Mouse (Mus musculus) forebrain, embryonic 16.5 days (tissue): ENCODE measurements at regions not wholly inside any gene's neighbourhood (a gene's known extent, or its start where the extent isn't known, plus 50 kb on each side); places are given as distances from the start of the nearest gene placed in this dataset.

Source experiments
- ATAC-seq: fragments of 200-750 bp; cut with Nextera tagmentation; 2 replicates; pipeline ENCODE4 v1.8.0; 2017; ENCODE audit warnings: mild to moderate bottlenecking, moderate library complexity
- H3K27ac ChIP-seq: fragments of 300-500 bp; sonication (generic); 2 replicates; pipeline ENCODE4 v1.5.1; 2014; ENCODE audit warnings: low read length, control low read depth
- H3K27me3 ChIP-seq: fragments of 300-500 bp; sonication (generic); replicated peaks from 2 replicates; pipeline ENCODE4 v1.6.1; 2014; ENCODE audit warnings: low read length; ENCODE audit not compliant: control insufficient read depth, insufficient read depth
- H3K36me3 ChIP-seq: fragments of 300-500 bp; sonication (generic); 2 replicates; pipeline ENCODE4 v1.6.1; 2014; ENCODE audit not compliant: control insufficient read depth, insufficient read depth
- H3K4me1 ChIP-seq: fragments of 300-500 bp; sonication (generic); replicated peaks from 2 replicates; pipeline ENCODE4 v1.6.1; 2014; ENCODE audit warnings: low read length; ENCODE audit not compliant: control insufficient read depth, insufficient read depth
- H3K4me2 ChIP-seq: fragments of 300-500 bp; sonication (generic); 2 replicates; pipeline ENCODE4 v1.6.1; 2014; ENCODE audit warnings: mild to moderate bottlenecking, low read length, control low read depth
- H3K4me3 ChIP-seq: fragments of 300-500 bp; sonication (generic); replicated peaks from 2 replicates; pipeline ENCODE4 v1.5.1; 2014; ENCODE audit warnings: mild to moderate bottlenecking, low read length, control low read depth
- H3K9ac ChIP-seq: fragments of 300-500 bp; sonication (generic); replicated peaks from 2 replicates; pipeline ENCODE4 v1.6.1; 2014; ENCODE audit warnings: low read depth, low read length, control low read depth
- H3K9me3 ChIP-seq: fragments of 300-500 bp; sonication (generic); 2 replicates; pipeline ENCODE4 v1.6.1; 2016; ENCODE audit warnings: low read length; ENCODE audit not compliant: control insufficient read depth
- WGBS: fragments of 180-500 bp; shearing (Covaris S2); extraction: QIAGEN DNeasy Blood & Tissue Kit; methylation state at CpG from one replicate; pipeline ENCODE4 v1.1.7; 2014; 5-methylcytosine and 5-hydroxymethylcytosine counted together

DNA sequence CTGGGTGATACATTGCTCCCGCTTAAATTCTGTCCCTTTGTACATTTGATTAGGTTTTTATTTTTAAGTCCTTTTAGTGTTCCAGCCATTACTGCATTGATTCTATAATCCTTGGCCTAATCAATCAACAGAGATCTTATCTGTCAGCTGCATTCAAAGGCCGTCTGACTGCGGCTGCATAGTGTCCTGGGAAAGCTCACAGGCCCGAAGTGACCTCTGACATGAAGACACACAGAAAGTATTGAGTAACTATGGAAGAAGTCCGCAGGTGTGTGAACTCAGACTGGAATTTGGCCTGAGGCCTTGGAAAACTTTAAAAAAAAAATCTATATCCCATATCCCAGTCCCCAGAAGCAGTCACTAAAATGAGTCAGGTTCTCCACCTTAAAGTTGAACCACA is 67.4 kb upstream of the Ptpn13 start:
- H3K9ac ChIP-seq, result no peak overlapping the region
- H3K4me2 ChIP-seq, result no peak overlapping the region
- H3K27ac ChIP-seq, result no peak overlapping the region
- 0 out of 2 replicates have a peak, but pooled peaks cover 3% of the 10 kb centered on the region for H3K4me1 ChIP-seq
- 85% methylated on average over 5 of the region's 5 CpGs for WGBS
- H3K36me3 ChIP-seq, result no peaks in the 10 kb centered on the region
- H3K4me3 ChIP-seq, result no peak overlapping the region
- no peaks in the 10 kb centered on the region for H3K9me3 ChIP-seq
- ATAC-seq, result no peak
- no peaks in the 10 kb centered on the region for H3K27me3 ChIP-seq

DNA sequence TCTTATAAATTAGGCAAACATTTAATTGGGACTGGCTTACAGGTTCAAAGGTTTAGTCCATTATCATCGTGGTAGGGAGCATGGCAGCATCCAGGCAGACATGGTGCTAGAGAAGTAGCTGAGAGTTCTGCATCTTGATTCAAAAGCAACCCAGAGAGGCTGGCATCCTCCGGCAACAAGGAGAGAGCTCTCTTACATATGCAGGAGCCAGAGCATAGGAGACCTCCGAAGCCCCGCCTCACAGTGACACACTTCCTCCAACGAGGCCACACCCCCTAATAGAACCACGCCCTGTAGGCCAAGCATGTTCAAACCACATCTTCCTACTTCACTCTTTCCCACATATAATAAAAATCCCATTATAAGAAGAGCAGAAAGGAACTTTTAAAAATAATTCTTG is 68.5 kb upstream of the Ptpn13 start:
- peaks cover 4% of the 10 kb centered on the region for H3K9me3 ChIP-seq
- H3K4me2 ChIP-seq, result peak overlapping the region; percentile 29
- 58% methylated on average over 6 of the region's 6 CpGs for WGBS
- no peaks in the 10 kb centered on the region for H3K36me3 ChIP-seq
- 0 out of 2 replicates have a peak, but pooled peaks cover 3% of the 10 kb centered on the region for H3K4me1 ChIP-seq
- ATAC-seq, result peak; percentile 57; the same call in 1 of the 2 replicates
- H3K9ac ChIP-seq, result no peak overlapping the region
- no peak overlapping the region for H3K27ac ChIP-seq
- H3K27me3 ChIP-seq, result no peaks in the 10 kb centered on the region
- no peak overlapping the region for H3K4me3 ChIP-seq

DNA sequence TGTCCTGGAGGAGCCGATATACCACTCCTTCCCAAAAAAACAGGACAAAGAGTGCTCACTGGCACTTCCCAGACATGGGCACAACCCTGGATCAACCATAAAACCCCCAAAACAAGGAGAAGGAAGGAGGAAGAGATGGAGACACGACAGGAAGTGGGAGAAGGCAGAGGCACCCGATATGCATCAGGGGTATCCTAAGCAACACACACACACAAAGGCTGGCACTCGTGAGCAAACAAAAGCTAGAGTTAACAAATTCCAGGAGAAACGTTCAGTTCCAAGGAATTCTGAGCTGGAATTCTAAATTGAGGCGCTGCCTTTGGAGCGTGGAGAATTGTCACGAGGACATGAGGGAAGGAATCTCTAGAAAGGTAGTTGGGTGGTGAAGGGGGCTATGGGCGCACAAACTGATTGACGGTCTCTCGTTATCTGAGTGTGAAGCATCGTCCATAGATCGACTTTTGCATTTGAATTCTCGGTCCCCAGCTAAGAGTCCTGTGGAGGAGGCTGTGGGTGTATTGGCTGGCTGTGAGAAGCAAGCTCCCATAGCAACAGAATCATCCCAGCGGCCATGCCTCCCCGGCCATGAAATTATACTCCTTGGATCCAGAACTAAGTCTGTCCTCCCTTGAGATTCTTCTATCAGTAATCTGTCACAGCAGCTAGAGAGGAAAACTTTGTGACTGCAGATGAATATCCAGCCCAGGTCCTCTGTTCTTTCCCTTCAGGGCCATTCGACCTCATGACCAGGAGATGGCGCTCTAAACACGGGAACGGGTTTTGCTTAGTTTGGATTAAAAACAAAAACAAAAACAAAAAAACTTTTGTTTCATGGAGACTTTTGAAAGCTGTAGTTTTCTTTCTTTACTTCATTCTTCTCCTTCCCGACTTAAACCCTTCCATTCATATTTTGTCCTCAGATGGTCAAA is 69.4 kb upstream of the Ptpn13 start:
- Histone ChIP-seq H3K4me2 (peak overlapping the region; percentile 29), H3K4me3 (no peak overlapping the region; the same call in 1 of the 2 replicates), H3K36me3 (no peaks in the 10 kb centered on the region), H3K27ac (no peak overlapping the region), H3K27me3 (no peaks in the 10 kb centered on the region), H3K9ac (no peak overlapping the region), H3K9me3 (peaks cover 4% of the 10 kb centered on the region), H3K4me1 (0 out of 2 replicates have a peak, but pooled peaks cover 3% of the 10 kb centered on the region)
- ATAC-seq, result 0 out of 2 replicates have a peak, but pooled peaks have one; percentile 20
- 27% methylated on average over 21 of the region's 21 CpGs for WGBS

DNA sequence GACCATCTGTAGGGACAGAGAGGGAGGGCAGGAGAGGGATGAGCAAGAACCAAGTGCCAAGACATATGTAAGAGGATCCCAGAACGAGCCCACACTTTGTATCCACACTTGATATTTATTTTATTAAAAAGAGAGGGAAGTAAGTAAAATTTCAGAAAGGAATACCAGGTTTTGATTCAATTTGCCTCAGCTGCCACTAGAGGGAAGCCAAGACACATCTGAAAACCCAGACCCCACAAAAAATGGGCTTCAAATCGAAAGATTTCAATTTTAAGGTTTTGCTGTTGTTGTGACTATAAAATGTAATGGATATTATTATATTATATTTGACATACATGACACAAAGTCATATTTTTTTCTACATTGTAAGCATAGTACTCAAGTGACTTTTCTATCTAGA is 81.1 kb upstream of the Ptpn13 start:
- Histone ChIP-seq H3K27ac (no peak overlapping the region), H3K4me1 (peaks cover 11% of the 10 kb centered on the region), H3K4me3 (no peak overlapping the region), H3K9ac (no peak overlapping the region), H3K27me3 (no peaks in the 10 kb centered on the region), H3K4me2 (no peak overlapping the region), H3K36me3 (no peaks in the 10 kb centered on the region), H3K9me3 (no peaks in the 10 kb centered on the region)
- 18% methylated on average over 2 of the region's 2 CpGs for WGBS
- no peak for ATAC-seq

DNA sequence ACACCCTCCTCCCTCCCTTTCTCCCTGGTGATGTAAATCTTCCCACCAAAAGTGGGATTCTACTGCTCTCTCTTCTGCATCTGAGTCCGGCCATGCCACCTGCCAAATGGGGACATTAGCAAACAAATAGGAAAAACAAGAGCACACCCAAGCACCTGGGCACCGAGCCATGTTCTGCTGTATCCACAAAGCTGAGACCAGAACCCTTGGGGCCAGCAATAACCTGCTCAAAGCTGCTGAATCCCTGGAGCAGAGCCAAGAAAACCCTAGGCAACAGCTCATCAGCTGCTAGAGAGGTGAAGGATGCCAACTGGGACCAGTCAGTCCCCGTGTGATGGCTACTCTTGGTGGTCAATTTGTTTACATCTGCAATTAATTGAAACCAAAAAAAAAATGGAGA is 83.5 kb upstream of the Ptpn13 start:
- ATAC-seq, result peak; percentile 22; the same call in 1 of the 2 replicates
- WGBS, result 14% methylated on average over 3 of the region's 3 CpGs

DNA sequence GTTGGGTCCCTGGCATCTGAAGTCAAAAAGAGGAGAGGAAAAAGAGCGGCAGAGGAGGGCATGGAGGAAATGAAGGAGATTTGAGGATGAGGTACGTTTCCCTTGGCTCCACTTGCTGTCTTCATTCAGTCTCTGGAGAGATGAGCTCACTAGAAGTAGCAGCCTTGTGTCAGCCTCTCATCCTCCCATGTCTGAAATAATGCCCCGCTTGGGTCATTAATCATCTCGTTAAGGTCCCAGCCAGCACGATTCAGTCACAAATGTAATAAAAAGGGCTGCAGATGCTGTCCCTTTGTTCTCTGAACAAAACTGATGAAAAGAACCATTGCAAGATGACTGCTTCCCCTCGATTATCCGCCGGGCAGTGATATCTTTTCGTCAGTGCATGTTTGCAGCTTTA is 84.4 kb upstream of the Ptpn13 start:
- no peaks in the 10 kb centered on the region for H3K9me3 ChIP-seq
- H3K36me3 ChIP-seq, result no peaks in the 10 kb centered on the region
- no peak for ATAC-seq
- peaks cover 33% of the 10 kb centered on the region for H3K4me1 ChIP-seq
- WGBS, result 15% methylated on average over 9 of the region's 9 CpGs
- no peak overlapping the region for H3K4me3 ChIP-seq
- H3K27me3 ChIP-seq, result no peaks in the 10 kb centered on the region
- no peak overlapping the region for H3K27ac ChIP-seq
- H3K4me2 ChIP-seq, result no peak overlapping the region
- no peak overlapping the region for H3K9ac ChIP-seq

More for the DNA sequence above, 83.5 kb upstream of the Ptpn13 start:
- Histone ChIP-seq H3K4me2 (no peak overlapping the region), H3K36me3 (no peaks in the 10 kb centered on the region), H3K9me3 (no peaks in the 10 kb centered on the region), H3K4me1 (peaks cover 25% of the 10 kb centered on the region), H3K4me3 (no peak overlapping the region), H3K27me3 (no peaks in the 10 kb centered on the region), H3K9ac (no peak overlapping the region), H3K27ac (no peak overlapping the region)

DNA sequence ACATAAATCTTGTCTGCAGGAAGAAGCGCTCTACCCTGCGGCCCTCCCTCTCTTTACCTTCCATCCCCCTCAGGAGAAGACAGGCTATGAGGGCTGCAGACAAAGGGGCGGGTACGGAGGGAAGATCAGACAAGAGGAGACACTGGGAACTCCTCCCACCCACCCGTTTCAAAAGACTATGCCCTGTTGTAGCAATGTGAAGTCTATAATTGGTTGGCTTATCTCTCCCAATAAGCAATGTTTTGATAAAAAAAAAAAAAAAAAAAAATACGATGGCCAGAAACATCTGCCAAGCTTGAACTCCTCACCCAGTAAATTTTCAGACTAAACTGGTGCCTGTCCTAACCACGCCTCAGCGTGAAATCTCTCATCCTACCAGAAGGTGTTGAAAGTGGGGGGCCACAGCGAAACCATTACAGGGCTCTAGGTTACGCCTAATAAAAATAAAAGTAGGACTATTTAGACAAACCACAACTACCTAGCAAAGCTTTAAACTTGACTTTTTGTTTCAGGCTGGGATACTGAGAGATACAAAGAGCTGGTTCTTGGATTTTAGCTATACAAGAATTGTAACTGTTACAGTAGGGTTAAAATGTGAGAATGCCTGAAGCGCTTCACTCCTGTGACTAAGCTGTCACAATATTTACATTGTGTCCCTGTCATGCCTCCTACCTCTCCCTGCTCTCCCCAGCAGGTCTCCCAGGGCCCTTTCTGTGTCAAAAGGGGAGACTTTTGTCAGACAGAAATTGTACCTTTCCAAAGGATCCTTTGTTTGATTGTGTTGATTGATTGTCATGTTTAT is 88.1 kb upstream of the Ptpn13 start:
- Histone ChIP-seq H3K4me1 (peaks cover 35% of the 10 kb centered on the region), H3K36me3 (no peaks in the 10 kb centered on the region), H3K27me3 (no peaks in the 10 kb centered on the region), H3K9me3 (no peaks in the 10 kb centered on the region), H3K4me2 (peak overlapping the region; percentile 48), H3K9ac (peak overlapping the region; percentile 33; the same call in 1 of the 2 replicates), H3K4me3 (peak overlapping the region; percentile 14; the same call in 1 of the 2 replicates), H3K27ac (peak overlapping the region; percentile 94)
- WGBS, result 2% methylated on average over 11 of the region's 11 CpGs
- peak; percentile 60 for ATAC-seq

DNA sequence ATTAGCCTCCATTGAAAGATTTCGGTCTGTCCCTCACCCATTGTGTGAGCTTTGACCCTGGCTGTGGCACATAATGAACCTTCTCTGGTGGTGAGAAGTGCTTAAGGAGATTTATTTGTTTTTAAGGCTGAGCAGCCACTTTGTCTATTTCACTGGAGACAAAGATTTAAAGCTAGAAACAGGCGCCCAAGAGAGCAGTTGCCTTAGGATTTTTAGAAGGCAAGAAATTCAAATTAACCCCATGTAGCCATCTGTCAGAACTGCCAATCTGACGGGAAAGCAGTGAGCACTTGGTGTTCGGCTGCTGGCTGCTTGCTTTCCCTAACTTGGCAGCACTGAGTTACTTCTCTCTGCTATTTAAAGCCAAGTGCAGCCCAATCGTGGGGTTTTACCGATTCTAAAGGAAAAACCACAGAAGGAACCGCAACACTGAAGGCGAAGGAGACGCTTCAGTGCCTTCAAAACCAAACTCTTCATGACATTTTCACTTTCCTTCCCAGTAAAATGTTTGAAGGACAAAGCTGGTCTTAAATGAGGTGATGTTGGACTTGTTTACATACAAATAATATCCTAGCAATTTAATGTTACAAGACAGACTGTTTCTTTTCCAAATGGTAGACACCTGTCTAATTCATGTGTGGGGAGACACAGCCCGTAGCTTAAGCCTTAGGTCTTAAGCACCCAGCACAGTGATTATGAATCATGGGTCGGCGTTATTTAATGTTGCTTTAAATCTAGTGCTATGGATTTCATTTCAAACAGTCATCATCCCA is 88.9 kb upstream of the Ptpn13 start:
- WGBS, result 7% methylated on average over 12 of the region's 12 CpGs
- Histone ChIP-seq H3K36me3 (no peaks in the 10 kb centered on the region), H3K9me3 (no peaks in the 10 kb centered on the region), H3K9ac (peak overlapping the region; percentile 33), H3K4me2 (peak overlapping the region; percentile 48), H3K4me3 (peak overlapping the region; percentile 14; the same call in 1 of the 2 replicates), H3K27ac (peak overlapping the region; percentile 94), H3K27me3 (no peaks in the 10 kb centered on the region), H3K4me1 (peaks cover 30% of the 10 kb centered on the region)
- peak; percentile 85 for ATAC-seq
